Mouse (Mus musculus) B cell, adult 2 months (primary cell): ENCODE data around the gene Arhgap40.
A peak's percentile ranks its signal among the peaks of the same experiment; 100 is the strongest.

Source experiments
- DNase-seq, 2 experiments: peaks; one replicate each; pipeline ENCODE4 v3.0.0; 2022

Gene Arhgap40

GRCm38 (mm10) chr2:158554366-158554765 lies 41.8 kb downstream of the Arhgap40 start:
- DNase-seq = no peak

GRCm38 (mm10) chr2:158555252-158555651 lies 42.7 kb downstream of the Arhgap40 start:
- DNase-seq = no peak

- peak in 1 of 2 experiments; percentile 14 for DNase-seq
Observed at GRCm38 (mm10) chr2:158555812-158556211, 43.2 kb downstream of the Arhgap40 start.

- peak; percentile 86 to 88 for DNase-seq
Observed at GRCm38 (mm10) chr2:158556225-158556624, 43.6 kb downstream of the Arhgap40 start.

GRCm38 (mm10) chr2:158556750-158557149 lies 44.2 kb downstream of the Arhgap40 start:
- no peak for DNase-seq

GRCm38 (mm10) chr2:158559945-158560344 lies 47.3 kb downstream of the Arhgap40 start:
- no peak for DNase-seq

GRCm38 (mm10) chr2:158560801-158561200 lies 48.2 kb downstream of the Arhgap40 start:
- DNase-seq = no peak

GRCm38 (mm10) chr2:158561371-158562144 lies 49.0 kb downstream of the Arhgap40 start:
- no peak for DNase-seq

- DNase-seq = peak in 1 of 2 experiments; percentile 20
Observed at GRCm38 (mm10) chr2:158570421-158571081, 58.0 kb downstream of the Arhgap40 start.

- DNase-seq = no peak
Observed at GRCm38 (mm10) chr2:158579979-158580378, 67.4 kb downstream of the Arhgap40 start.

GRCm38 (mm10) chr2:158584621-158585358 lies 72.2 kb downstream of the Arhgap40 start:
- DNase-seq = no peak

GRCm38 (mm10) chr2:158588524-158589271 lies 76.1 kb downstream of the Arhgap40 start:
- no peak for DNase-seq

- DNase-seq = no peak
Observed at GRCm38 (mm10) chr2:158590495-158590894, 77.9 kb downstream of the Arhgap40 start.

GRCm38 (mm10) chr2:158591286-158591685 lies 78.7 kb downstream of the Arhgap40 start:
- DNase-seq = no peak

GRCm38 (mm10) chr2:158593371-158593770 lies 80.8 kb downstream of the Arhgap40 start:
- no peak for DNase-seq

GRCm38 (mm10) chr2:158595103-158595502 lies 82.5 kb downstream of the Arhgap40 start:
- no peak for DNase-seq

- no peak for DNase-seq
Observed at GRCm38 (mm10) chr2:158595577-158595976, 83.0 kb downstream of the Arhgap40 start.

- no peak for DNase-seq
Observed at GRCm38 (mm10) chr2:158596803-158597202, 84.2 kb downstream of the Arhgap40 start.
